7 mouse cellular contexts compared by ENCODE assay signal in the genomic region with DNA sequence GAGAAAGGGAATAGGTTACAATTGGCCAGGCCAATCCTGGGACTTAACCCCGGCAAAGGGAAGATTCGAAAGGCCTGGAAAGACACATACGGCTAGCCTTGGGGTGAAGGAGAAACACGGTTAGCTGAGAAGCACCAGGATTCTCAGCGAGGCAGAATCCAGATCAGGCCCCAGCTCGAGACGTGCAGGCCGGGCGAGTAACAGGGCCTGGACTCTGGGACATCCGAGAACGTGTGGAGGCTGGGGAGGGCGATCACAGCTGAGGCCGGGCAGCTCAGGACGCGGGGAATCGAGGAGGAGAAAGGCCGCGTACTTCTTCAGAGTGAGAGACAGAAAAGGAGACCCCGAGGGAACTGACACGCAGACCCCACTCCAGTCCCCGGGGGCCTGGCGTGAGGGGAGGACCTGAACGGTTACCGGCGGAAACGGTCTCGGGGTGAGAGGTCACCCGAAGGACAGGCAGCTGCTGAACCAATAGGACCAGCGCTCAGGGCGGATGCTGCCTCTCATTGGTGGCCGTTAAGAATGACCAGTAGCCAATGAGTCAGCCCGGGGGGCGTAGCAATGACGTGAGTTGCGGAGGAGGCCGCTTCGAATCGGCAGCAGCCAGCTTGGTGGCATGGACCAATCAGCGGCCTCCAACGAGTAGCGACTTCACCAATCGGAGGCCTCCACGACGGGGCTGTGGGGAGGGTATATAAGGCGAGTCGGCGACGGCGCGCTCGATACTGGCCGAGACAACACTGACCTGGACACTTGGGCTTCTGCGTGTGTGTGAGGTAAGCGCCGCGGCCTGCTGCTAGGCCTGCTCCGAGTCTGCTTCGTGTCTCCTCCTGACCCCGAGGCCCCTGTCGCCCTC. TPM values are rescaled to one million over a fixed set of nuclear protein-coding genes. Genes with fewer than 3 reads are reported as not detected.
DNase-seq lines count a peak whose midpoint lies in the region; ATAC-seq lines count a peak whose summit lies in the region.

Gene Hspa5 (plus strand): TSS at position 603 of the 859 bp plus-strand sequence.

- peaks cover 33% of the 10 kb centered on the region for H3K36me3 ChIP-seq in embryonic facial prominence, embryonic 12.5 days
- peaks cover 27% of the 10 kb centered on the region for H3K36me3 ChIP-seq in limb, embryonic 11.5 days (ENCODE audit: control insufficient read depth, insufficient read depth, low read length)
- H3K36me3 ChIP-seq in midbrain, embryonic 14.5 days (ENCODE audit: control insufficient read depth, insufficient read depth, low read length) = peaks cover 37% of the 10 kb centered on the region

- peak; percentile 98 for ATAC-seq in embryonic facial prominence, embryonic 12.5 days (ENCODE audit: insufficient number of reproducible peaks, insufficient read depth, low FRiP score, low TSS enrichment)
- peak; percentile 99 for ATAC-seq in limb, embryonic 11.5 days (ENCODE audit: insufficient number of reproducible peaks, low FRiP score, low TSS enrichment, low read depth)
- peak; percentile 99 for ATAC-seq in midbrain, embryonic 14.5 days (ENCODE audit: low FRiP score, low TSS enrichment)

- peak within 1 kb of the TSS; percentile 96 for H3K9ac ChIP-seq in embryonic facial prominence, embryonic 12.5 days
- H3K9ac ChIP-seq in limb, embryonic 11.5 days (ENCODE audit: low read length) = peak within 1 kb of the TSS; percentile 98
- peak within 1 kb of the TSS; percentile 92 for H3K9ac ChIP-seq in midbrain, embryonic 14.5 days (replicated peaks; ENCODE audit: low read length)

- H3K27me3 ChIP-seq in embryonic facial prominence, embryonic 12.5 days = no peaks in the 10 kb centered on the region
- no peaks in the 10 kb centered on the region for H3K27me3 ChIP-seq in limb, embryonic 11.5 days (ENCODE audit: control insufficient read depth, insufficient read depth, low read length)
- H3K27me3 ChIP-seq in midbrain, embryonic 14.5 days (ENCODE audit: control insufficient read depth, insufficient read depth, low read length) = no peaks in the 10 kb centered on the region

- H3K27ac ChIP-seq in embryonic facial prominence, embryonic 12.5 days = peak within 1 kb of the TSS; percentile 89
- H3K27ac ChIP-seq in limb, embryonic 11.5 days (replicated peaks; ENCODE audit: low read depth, low read length) = peak within 1 kb of the TSS; percentile 89
- H3K27ac ChIP-seq in midbrain, embryonic 14.5 days (replicated peaks; ENCODE audit: low read depth, low read length) = peak within 1 kb of the TSS; percentile 93

- peaks cover 42% of the 10 kb centered on the region for H3K4me1 ChIP-seq in embryonic facial prominence, embryonic 12.5 days
- H3K4me1 ChIP-seq in limb, embryonic 11.5 days (ENCODE audit: control insufficient read depth, insufficient read depth, low read length) = peaks cover 22% of the 10 kb centered on the region
- H3K4me1 ChIP-seq in midbrain, embryonic 14.5 days (ENCODE audit: control insufficient read depth, insufficient read depth, low read length) = peaks cover 44% of the 10 kb centered on the region

- H3K9me3 ChIP-seq in embryonic facial prominence, embryonic 12.5 days = 0 out of 2 replicates have a peak, but pooled peaks cover 5% of the 10 kb centered on the region
- H3K9me3 ChIP-seq in limb, embryonic 11.5 days (ENCODE audit: control insufficient read depth, low read length) = no peaks in the 10 kb centered on the region
- H3K9me3 ChIP-seq in midbrain, embryonic 14.5 days (ENCODE audit: control insufficient read depth, low read length) = no peaks in the 10 kb centered on the region

- peak; percentile 98 for DNase-seq in adrenal gland, postnatal 25 days
- peak; percentile 100 for DNase-seq in heart, adult 11 months
- peak; percentile 98 for DNase-seq in kidney, adult 18-20 months
- DNase-seq in limb, embryonic 11.5 days (ENCODE audit: low spot score) = peak; percentile 99
- DNase-seq in midbrain, embryonic 14.5 days = peak; percentile 99
- peak; percentile 92 to 98 for DNase-seq in spleen, adult 18-20 months

- H3K4me2 ChIP-seq in embryonic facial prominence, embryonic 12.5 days (replicated peaks) = peak within 1 kb of the TSS; percentile 68
- peak within 1 kb of the TSS; percentile 75 for H3K4me2 ChIP-seq in limb, embryonic 11.5 days (ENCODE audit: low read depth, severe bottlenecking)
- peak within 1 kb of the TSS; percentile 62 for H3K4me2 ChIP-seq in midbrain, embryonic 14.5 days (ENCODE audit: low read length)

- under 1% methylated on average over 60 of the region's 60 CpGs for WGBS in embryonic facial prominence, embryonic 12.5 days
- under 1% methylated on average over 60 of the region's 60 CpGs for WGBS in limb, embryonic 11.5 days
- under 1% methylated on average over 59 of the region's 60 CpGs for WGBS in midbrain, embryonic 14.5 days

- peak within 1 kb of the TSS; percentile 90 for H3K4me3 ChIP-seq in embryonic facial prominence, embryonic 12.5 days
- peak within 1 kb of the TSS; percentile 100 for H3K4me3 ChIP-seq in limb, embryonic 11.5 days (ENCODE audit: low read depth, low read length)
- peak within 1 kb of the TSS; percentile 98 for H3K4me3 ChIP-seq in midbrain, embryonic 14.5 days (replicated peaks; ENCODE audit: low read depth, low read length)

RNA-seq across cellular contexts. Expression of gene Hspa5, which starts in this region (rescaled TPM):
- total RNA-seq in adrenal gland, postnatal 25 days (2021) = 414 and 491 TPM in 2 replicates
- 874 and 888 TPM in 2 replicates for polyA plus RNA-seq in embryonic facial prominence, embryonic 12.5 days (2016; fragmentation: Nextera tagmentation; extraction: Ambion mirVana)
- polyA plus RNA-seq in limb, embryonic 11.5 days (2014; fragmentation: Nextera tagmentation; extraction: Ambion mirVana) = 886 and 955 TPM in 2 replicates
- polyA plus RNA-seq in midbrain, embryonic 14.5 days (2014; fragmentation: Nextera tagmentation; extraction: Ambion mirVana) = 299 and 450 TPM in 2 replicates

Comparison
In these comparisons a context has a peak if more than half of its experiments do, and no peak if none do; other contexts are left out.
1. Peak in every context shown above with its lines: DNase-seq, ATAC-seq, H3K4me3 ChIP-seq and H3K27ac ChIP-seq.